Mouse (Mus musculus): ENCODE results near the gene Tln2. TPM values are rescaled to one million over a fixed set of nuclear protein-coding genes. Genes with fewer than 3 reads are reported as not detected.
"Not testable (repeated sequence)": the region's sequence is repeated elsewhere in the genome, so short reads cannot be mapped to it uniquely, and the experiment has no call there.

Tln2 gene
- polyA plus RNA-seq, 1 experiment from 2014 or later = 28.6 TPM

DNA sequence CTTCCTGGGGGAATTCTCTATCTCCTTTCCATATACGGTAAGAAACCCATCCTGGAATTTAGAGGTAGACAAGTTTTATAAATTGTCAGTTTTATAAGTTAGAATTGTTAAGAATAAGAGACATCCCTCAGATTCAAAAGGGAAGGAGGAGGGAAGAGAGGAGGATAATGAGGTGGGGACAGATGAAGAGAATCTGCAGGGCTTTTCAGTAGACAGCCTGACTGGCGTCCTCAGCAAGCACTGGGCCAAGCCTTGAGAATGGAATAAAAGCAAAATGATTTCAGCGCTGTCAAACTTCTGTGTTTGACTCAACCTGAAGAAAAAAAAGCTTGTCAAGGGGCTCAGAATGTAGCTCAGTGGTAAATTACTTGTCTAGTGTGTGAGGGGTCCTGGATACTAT, 272.7 kb downstream of the Tln2 start:
- H3K4me3 ChIP-seq = no peak overlapping the region
- H3K9me3 ChIP-seq = no peaks in the 10 kb centered on the region
- no peak overlapping the region for H3K9ac ChIP-seq
- H3K4me1 ChIP-seq = peaks cover 5% of the 10 kb centered on the region
- no peak overlapping the region for H3K27ac ChIP-seq
- H3K4me2 ChIP-seq = no peak overlapping the region
- 90% methylated on average over 3 of the region's 3 CpGs for WGBS
- peaks cover 31% of the 10 kb centered on the region for H3K36me3 ChIP-seq
- ATAC-seq (ENCODE audit: insufficient number of reproducible peaks, low FRiP score, low TSS enrichment, low read depth) = no peak
- H3K27me3 ChIP-seq = no peaks in the 10 kb centered on the region

DNA sequence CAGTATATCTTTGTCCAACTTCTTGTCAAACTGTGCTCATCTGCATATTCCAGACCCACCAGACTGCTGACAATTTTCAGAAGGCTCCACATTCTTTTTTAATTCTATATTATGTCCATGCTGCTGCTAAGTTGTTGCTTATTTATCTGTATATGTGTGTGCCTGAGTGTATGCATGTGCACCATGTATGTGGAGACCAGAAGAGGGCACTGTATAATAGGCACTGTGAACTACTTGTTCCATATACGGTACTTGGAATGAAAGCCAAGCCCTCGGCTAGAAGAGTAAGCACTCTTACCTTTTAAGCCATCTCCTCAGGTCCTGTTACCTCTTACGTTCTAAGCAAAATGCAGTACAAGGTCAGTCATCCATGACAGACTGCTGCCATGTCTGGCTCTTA, 274.0 kb downstream of the Tln2 start:
- H3K9me3 ChIP-seq = no peaks in the 10 kb centered on the region
- no peak overlapping the region for H3K9ac ChIP-seq
- peaks cover 31% of the 10 kb centered on the region for H3K36me3 ChIP-seq
- no peak overlapping the region for H3K27ac ChIP-seq
- 64% methylated on average over 3 of the region's 3 CpGs for WGBS
- no peak overlapping the region for H3K4me3 ChIP-seq
- no peaks in the 10 kb centered on the region for H3K27me3 ChIP-seq
- no peak for ATAC-seq (ENCODE audit: insufficient number of reproducible peaks, low FRiP score, low TSS enrichment, low read depth)
- peaks cover 8% of the 10 kb centered on the region for H3K4me1 ChIP-seq
- H3K4me2 ChIP-seq = no peak overlapping the region

DNA sequence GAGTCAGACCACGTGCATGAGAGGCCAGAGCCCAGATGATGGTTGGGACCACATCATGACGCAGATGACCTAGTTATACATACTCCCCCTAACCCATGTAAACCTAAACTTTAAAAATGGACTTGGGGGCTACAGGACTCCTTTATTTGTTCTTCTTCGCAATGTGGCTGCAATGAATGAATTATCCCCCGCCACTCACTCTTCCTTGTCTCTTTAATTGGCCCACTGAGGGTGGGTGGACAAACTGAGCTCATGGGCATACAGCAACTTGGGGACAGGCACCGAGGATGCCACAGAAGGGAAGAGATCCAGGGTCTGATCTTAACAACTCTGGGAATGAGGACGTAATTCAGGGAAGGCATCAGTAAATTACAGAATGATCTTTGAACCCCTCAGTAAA, 277.7 kb downstream of the Tln2 start:
- 67% methylated on average over 6 of the region's 6 CpGs for WGBS
- H3K27me3 ChIP-seq = no peaks in the 10 kb centered on the region

DNA sequence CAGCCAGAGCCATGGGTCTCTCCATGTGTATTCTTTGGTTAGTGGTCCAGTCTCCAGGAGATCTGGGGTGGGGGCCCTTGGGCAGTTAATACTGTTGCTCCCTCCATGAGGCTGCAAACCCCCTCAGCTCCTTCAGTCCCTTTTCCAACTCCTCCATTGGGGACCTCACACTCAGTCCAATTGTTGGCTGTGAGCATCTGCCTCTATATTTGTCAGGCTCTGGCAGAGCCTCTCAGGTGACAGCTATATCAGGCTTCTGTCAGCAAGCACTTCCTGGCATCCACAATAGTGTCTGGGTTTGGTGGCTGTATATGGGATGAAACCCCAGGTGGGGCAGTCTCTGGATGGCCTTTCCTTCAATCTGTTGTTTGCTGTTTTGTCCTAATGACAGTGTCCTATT, 279.2 kb downstream of the Tln2 start:
- H3K4me1 ChIP-seq; ATAC-seq (ENCODE audit: insufficient number of reproducible peaks, low FRiP score, low TSS enrichment, low read depth); H3K27ac ChIP-seq; H3K27me3 ChIP-seq; H3K9me3 ChIP-seq; H3K9ac ChIP-seq; H3K4me2 ChIP-seq; H3K4me3 ChIP-seq: not testable (repeated sequence)
- peaks cover 14% of the 10 kb centered on the region for H3K36me3 ChIP-seq

More for the DNA sequence above, 277.7 kb downstream of the Tln2 start:
- Histone ChIP-seq H3K4me3 (no peak overlapping the region), H3K4me2 (no peak overlapping the region), H3K27ac (no peak overlapping the region), H3K36me3 (peaks cover 19% of the 10 kb centered on the region), H3K9me3 (no peaks in the 10 kb centered on the region), H3K4me1 (peaks cover 8% of the 10 kb centered on the region), H3K9ac (no peak overlapping the region)
- ATAC-seq (ENCODE audit: insufficient number of reproducible peaks, low FRiP score, low TSS enrichment, low read depth) = no peak

- Histone ChIP-seq H3K27ac (no peak overlapping the region), H3K9me3 (no peaks in the 10 kb centered on the region), H3K4me3 (no peak overlapping the region), H3K4me2 (no peak overlapping the region), H3K9ac (no peak overlapping the region), H3K27me3 (no peaks in the 10 kb centered on the region), H3K36me3 (peaks cover 26% of the 10 kb centered on the region; the same call in 1 of the 2 replicates), H3K4me1 (0 out of 2 replicates have a peak, but pooled peaks cover 7% of the 10 kb centered on the region)
- 88% methylated on average over 6 of the region's 6 CpGs for WGBS
- no peak for ATAC-seq (ENCODE audit: insufficient number of reproducible peaks, low FRiP score, low TSS enrichment, low read depth)
These were observed 283.1 kb downstream of the Tln2 start for GRCm38 (mm10) chr9:67276446-67276845.

DNA sequence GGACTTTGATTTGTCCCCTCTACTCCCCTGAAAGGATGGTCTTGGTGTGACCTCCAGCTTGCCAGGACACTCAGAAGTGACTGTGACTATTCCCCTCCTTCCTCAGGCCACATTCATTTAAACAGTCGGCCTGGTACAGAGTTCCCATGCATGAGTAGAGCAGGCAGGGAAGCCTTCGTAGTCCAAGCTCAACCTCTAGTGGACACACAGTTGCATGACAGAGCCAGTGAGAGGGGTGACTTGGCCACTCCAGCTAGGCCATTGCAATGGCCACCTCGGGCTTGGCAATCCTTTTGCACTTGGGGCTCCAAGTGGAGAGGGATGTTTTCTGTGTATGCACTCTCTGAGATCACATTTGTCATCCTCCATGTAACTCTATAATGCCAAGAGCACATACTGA, 285.2 kb downstream of the Tln2 start:
- H3K9ac ChIP-seq = no peak overlapping the region
- no peaks in the 10 kb centered on the region for H3K27me3 ChIP-seq
- 59% methylated on average over 3 of the region's 3 CpGs for WGBS
- peaks cover 26% of the 10 kb centered on the region; the same call in 1 of the 2 replicates for H3K36me3 ChIP-seq
- no peak overlapping the region for H3K27ac ChIP-seq
- H3K9me3 ChIP-seq = no peaks in the 10 kb centered on the region
- no peak overlapping the region for H3K4me2 ChIP-seq
- ATAC-seq (ENCODE audit: insufficient number of reproducible peaks, low FRiP score, low TSS enrichment, low read depth) = no peak
- no peak overlapping the region for H3K4me3 ChIP-seq
- H3K4me1 ChIP-seq = peaks cover 24% of the 10 kb centered on the region

- Histone ChIP-seq H3K36me3 (peaks cover 26% of the 10 kb centered on the region; the same call in 1 of the 2 replicates), H3K4me1 (peaks cover 31% of the 10 kb centered on the region), H3K27me3 (no peaks in the 10 kb centered on the region), H3K27ac (no peak overlapping the region), H3K4me2 (no peak overlapping the region), H3K9ac (no peak overlapping the region), H3K9me3 (no peaks in the 10 kb centered on the region), H3K4me3 (no peak overlapping the region)
- no peak for ATAC-seq (ENCODE audit: insufficient number of reproducible peaks, low FRiP score, low TSS enrichment, low read depth)
These were observed 286.1 kb downstream of the Tln2 start for GRCm38 (mm10) chr9:67273362-67273761.

- Histone ChIP-seq H3K27me3 (no peaks in the 10 kb centered on the region), H3K9me3 (no peaks in the 10 kb centered on the region), H3K36me3 (peaks cover 15% of the 10 kb centered on the region; the same call in 1 of the 2 replicates), H3K9ac (no peak overlapping the region), H3K27ac (peak overlapping the region; percentile 59; the same call in 1 of the 2 replicates), H3K4me2 (no peak overlapping the region), H3K4me3 (no peak overlapping the region), H3K4me1 (peaks cover 55% of the 10 kb centered on the region)
- ATAC-seq (ENCODE audit: insufficient number of reproducible peaks, low FRiP score, low TSS enrichment, low read depth) = no peak
- WGBS = 57% methylated on average over 7 of the region's 7 CpGs
These were observed 288.8 kb downstream of the Tln2 start for GRCm38 (mm10) chr9:67270734-67271133.

GRCm38 (mm10) chr9:67270061-67270595, 289.4 kb downstream of the Tln2 start:
- no peak overlapping the region for H3K4me2 ChIP-seq
- H3K4me1 ChIP-seq = peaks cover 61% of the 10 kb centered on the region
- H3K9ac ChIP-seq = no peak overlapping the region
- WGBS = 68% methylated on average over 7 of the region's 7 CpGs
- no peak for ATAC-seq (ENCODE audit: insufficient number of reproducible peaks, low FRiP score, low TSS enrichment, low read depth)
- H3K27me3 ChIP-seq = no peaks in the 10 kb centered on the region
- 0 out of 2 replicates have a peak overlapping the region, but pooled peaks have one; percentile 5 for H3K27ac ChIP-seq
- no peak overlapping the region for H3K4me3 ChIP-seq
- H3K9me3 ChIP-seq = no peaks in the 10 kb centered on the region
- peaks cover 14% of the 10 kb centered on the region; the same call in 1 of the 2 replicates for H3K36me3 ChIP-seq

DNA sequence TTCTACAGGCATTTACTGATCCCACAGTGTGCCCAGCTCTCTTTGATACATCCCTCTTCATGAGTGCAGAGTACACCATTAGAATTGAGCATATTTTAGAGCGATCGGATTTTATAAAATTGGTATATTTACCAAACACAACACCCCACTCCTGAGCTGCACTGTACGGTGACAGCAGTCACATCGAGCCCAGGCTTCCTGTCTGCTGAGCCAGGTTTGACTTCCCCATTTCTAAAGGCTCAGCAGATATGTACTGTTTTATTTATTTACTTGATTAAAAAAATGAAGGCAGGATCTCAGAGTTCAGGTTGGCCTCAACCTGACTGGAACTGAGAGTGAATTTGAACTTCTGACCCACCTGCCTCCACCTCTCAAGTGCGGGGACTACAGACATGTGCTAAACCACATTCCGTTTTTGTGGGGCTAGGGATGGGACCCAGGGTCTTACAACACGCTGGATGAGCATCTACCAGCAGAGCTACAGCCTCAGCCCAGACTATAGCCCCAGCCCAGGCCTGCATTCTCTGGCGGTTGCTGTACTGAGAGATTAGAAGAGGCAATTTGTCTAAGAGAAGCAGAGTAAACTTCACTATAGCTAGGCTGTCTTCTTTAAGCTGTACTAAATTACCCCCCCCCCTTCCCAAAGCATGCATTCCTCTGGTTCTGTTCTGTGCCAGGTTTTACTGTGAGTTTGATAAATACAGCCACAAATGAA, 292.1 kb downstream of the Tln2 start:
- H3K4me2 ChIP-seq = no peak overlapping the region
- no peak for ATAC-seq (ENCODE audit: insufficient number of reproducible peaks, low FRiP score, low TSS enrichment, low read depth)
- H3K36me3 ChIP-seq = 0 out of 2 replicates have a peak, but pooled peaks cover 3% of the 10 kb centered on the region
- H3K27ac ChIP-seq = no peak overlapping the region
- 77% methylated on average over 8 of the region's 8 CpGs for WGBS
- H3K4me3 ChIP-seq = no peak overlapping the region
- peaks cover 71% of the 10 kb centered on the region for H3K4me1 ChIP-seq
- H3K9me3 ChIP-seq = no peaks in the 10 kb centered on the region
- no peaks in the 10 kb centered on the region for H3K27me3 ChIP-seq
- no peak overlapping the region for H3K9ac ChIP-seq

DNA sequence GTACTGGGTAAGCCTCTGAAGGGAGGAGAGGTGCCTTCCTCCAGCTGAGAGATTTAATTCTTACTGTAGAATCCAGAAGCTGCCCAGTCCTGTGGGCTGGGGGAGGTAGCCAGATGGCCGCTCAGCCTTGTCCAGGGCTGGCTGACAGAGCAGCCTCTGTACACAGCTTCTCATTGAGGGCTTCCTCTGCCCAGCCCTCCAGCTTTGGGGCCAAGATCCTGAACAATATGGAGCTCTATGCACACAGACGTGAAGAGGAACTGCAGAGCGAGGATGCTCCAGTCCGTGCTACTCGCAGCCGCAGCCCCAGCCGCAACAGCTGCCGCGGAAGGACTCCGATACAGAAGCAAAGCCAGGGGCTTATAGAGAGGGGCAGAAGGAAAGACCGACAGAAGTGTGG, 294.0 kb downstream of the Tln2 start:
- H3K9me3 ChIP-seq = no peaks in the 10 kb centered on the region
- no peak overlapping the region for H3K4me3 ChIP-seq
- peaks cover 70% of the 10 kb centered on the region for H3K4me1 ChIP-seq
- H3K27ac ChIP-seq = no peak overlapping the region
- no peaks in the 10 kb centered on the region for H3K36me3 ChIP-seq
- WGBS = 68% methylated on average over 11 of the region's 11 CpGs
- no peak overlapping the region for H3K4me2 ChIP-seq
- no peak for ATAC-seq (ENCODE audit: insufficient number of reproducible peaks, low FRiP score, low TSS enrichment, low read depth)
- H3K9ac ChIP-seq = no peak overlapping the region
- H3K27me3 ChIP-seq = no peaks in the 10 kb centered on the region

DNA sequence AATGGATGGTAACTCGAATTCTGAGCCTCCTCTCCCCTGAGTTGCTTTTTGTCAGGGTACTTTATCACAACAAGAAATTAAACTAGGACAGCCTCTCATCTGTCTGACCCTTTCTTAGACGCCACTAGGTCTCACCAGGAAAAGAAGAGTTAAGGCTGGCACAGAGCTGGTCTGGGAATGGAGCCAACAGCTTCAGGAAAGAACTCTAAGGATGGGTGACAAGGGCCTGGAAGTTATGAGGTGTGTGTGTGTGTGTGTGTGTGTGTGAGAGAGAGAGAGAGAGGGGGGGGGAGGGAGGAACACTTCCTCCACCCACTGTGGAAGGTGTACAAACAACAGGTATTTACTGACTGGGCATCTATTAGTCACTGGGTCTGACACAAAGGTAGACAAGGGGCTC, 294.6 kb downstream of the Tln2 start:
- Histone ChIP-seq H3K4me2 (no peak overlapping the region), H3K36me3 (no peaks in the 10 kb centered on the region), H3K27ac (no peak overlapping the region), H3K27me3 (no peaks in the 10 kb centered on the region), H3K9ac (no peak overlapping the region), H3K9me3 (no peaks in the 10 kb centered on the region), H3K4me1 (peaks cover 65% of the 10 kb centered on the region), H3K4me3 (no peak overlapping the region)
- WGBS = 51% methylated on average over 2 of the region's 2 CpGs
- ATAC-seq (ENCODE audit: insufficient number of reproducible peaks, low FRiP score, low TSS enrichment, low read depth) = no peak
